Mouse (Mus musculus): ENCODE measurements at regions not wholly inside any gene's neighbourhood (a gene's known extent, or its start where the extent isn't known, plus 50 kb on each side); places are given as distances from the start of the nearest gene placed in this dataset.

DNA sequence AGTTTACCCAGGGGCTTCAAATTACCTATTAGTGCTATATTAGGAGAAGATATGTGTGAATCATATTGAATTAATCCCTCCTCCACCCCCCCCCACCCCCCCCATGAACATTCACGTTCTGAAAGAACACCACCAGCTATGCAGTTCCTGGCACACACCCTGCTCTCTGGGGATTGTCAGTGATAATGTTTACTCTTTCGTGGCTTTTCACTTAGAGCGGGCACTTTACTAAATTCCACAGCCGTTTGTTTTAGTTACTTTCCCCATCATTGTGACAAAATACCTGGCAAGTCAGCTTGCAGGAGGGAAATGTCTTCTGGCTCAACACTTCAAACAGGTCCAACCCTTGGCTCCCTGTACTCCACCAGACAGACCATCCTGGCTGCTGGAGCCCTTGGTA is 359.0 kb downstream of the Rps15a start:
- ATAC-seq, result no peak
- no peaks in the 10 kb centered on the region for H3K9me3 ChIP-seq (replicated peaks)
- peaks cover 17% of the 10 kb centered on the region for H3K4me1 ChIP-seq
- no peaks in the 10 kb centered on the region for H3K36me3 ChIP-seq
- no peak overlapping the region for H3K4me3 ChIP-seq
- no peak overlapping the region for H3K4me2 ChIP-seq
- 39% methylated on average over 4 of the region's 4 CpGs for WGBS (ENCODE audit: insufficient replicate concordance)
- H3K27ac ChIP-seq, result no peak overlapping the region
- no peaks in the 10 kb centered on the region for H3K27me3 ChIP-seq (replicated peaks)
- H3K9ac ChIP-seq, result no peak overlapping the region

GRCm38 (mm10) chr7:117755830-117756229 is 360.2 kb downstream of the Rps15a start:
- Histone ChIP-seq H3K9ac (no peak overlapping the region), H3K4me3 (no peak overlapping the region), H3K27me3 (replicated peaks) (no peaks in the 10 kb centered on the region), H3K27ac (no peak overlapping the region), H3K9me3 (replicated peaks) (no peaks in the 10 kb centered on the region), H3K36me3 (no peaks in the 10 kb centered on the region), H3K4me2 (no peak overlapping the region), H3K4me1 (peaks cover 19% of the 10 kb centered on the region)
- WGBS (ENCODE audit: insufficient replicate concordance), result 65% methylated on average over 5 of the region's 5 CpGs
- ATAC-seq, result no peak

- 74% methylated on average over 5 of the region's 5 CpGs for WGBS (ENCODE audit: insufficient replicate concordance)
- no peak overlapping the region for H3K4me3 ChIP-seq
- peaks cover 19% of the 10 kb centered on the region for H3K4me1 ChIP-seq
- H3K4me2 ChIP-seq, result 0 out of 2 replicates have a peak overlapping the region, but pooled peaks have one; percentile 3
- no peaks in the 10 kb centered on the region for H3K9me3 ChIP-seq (replicated peaks)
- H3K9ac ChIP-seq, result no peak overlapping the region
- no peak overlapping the region for H3K27ac ChIP-seq
- H3K36me3 ChIP-seq, result no peaks in the 10 kb centered on the region
- H3K27me3 ChIP-seq (replicated peaks), result no peaks in the 10 kb centered on the region
- no peak for ATAC-seq
Measured at GRCm38 (mm10) chr7:117753296-117753695, 362.7 kb downstream of the Rps15a start.

GRCm38 (mm10) chr7:117752302-117753185 is 363.4 kb downstream of the Rps15a start:
- Histone ChIP-seq H3K4me1 (peaks cover 19% of the 10 kb centered on the region), H3K4me3 (no peak overlapping the region), H3K9ac (no peak overlapping the region), H3K4me2 (peak overlapping the region; percentile 3; the same call in 1 of the 2 replicates), H3K27ac (0 out of 2 replicates have a peak overlapping the region, but pooled peaks have one; percentile 41), H3K36me3 (no peaks in the 10 kb centered on the region), H3K9me3 (replicated peaks) (no peaks in the 10 kb centered on the region), H3K27me3 (replicated peaks) (no peaks in the 10 kb centered on the region)
- WGBS (ENCODE audit: insufficient replicate concordance), result 34% methylated on average over 12 of the region's 12 CpGs
- peak; percentile 90 for ATAC-seq

GRCm38 (mm10) chr7:117747991-117748390 is 367.2 kb downstream of the Xylt1 start:
- H3K4me2 ChIP-seq, result no peak overlapping the region
- no peak overlapping the region for H3K27ac ChIP-seq
- no peak overlapping the region for H3K4me3 ChIP-seq
- no peak overlapping the region for H3K9ac ChIP-seq
- no peaks in the 10 kb centered on the region for H3K36me3 ChIP-seq
- H3K9me3 ChIP-seq (replicated peaks), result no peaks in the 10 kb centered on the region
- WGBS (ENCODE audit: insufficient replicate concordance), result 55% methylated on average over 4 of the region's 4 CpGs
- ATAC-seq, result no peak
- peaks cover 12% of the 10 kb centered on the region for H3K4me1 ChIP-seq
- no peaks in the 10 kb centered on the region for H3K27me3 ChIP-seq (replicated peaks)

DNA sequence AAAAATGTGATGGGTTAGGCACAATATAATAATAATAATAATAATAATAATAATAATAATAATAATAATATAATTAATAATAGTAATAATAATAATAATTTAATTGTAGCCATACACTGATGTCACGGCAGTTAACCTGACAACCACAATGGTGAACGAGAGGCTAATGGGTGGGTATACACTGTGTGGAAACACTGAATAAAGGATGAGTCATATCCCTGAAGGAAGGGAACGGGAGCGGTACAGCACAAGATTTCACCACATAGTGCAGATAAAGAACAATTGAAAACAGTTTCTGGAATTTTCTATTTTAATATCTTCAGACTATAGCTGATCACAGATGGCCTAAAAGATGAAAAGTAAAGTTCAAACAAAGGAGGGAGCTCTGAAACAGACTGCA is 365.6 kb downstream of the Xylt1 start:
- 62% methylated on average over 4 of the region's 4 CpGs for WGBS (ENCODE audit: insufficient replicate concordance)
- no peaks in the 10 kb centered on the region for H3K9me3 ChIP-seq (replicated peaks)
- no peak for ATAC-seq
- no peak overlapping the region for H3K4me3 ChIP-seq
- no peak overlapping the region for H3K9ac ChIP-seq
- no peaks in the 10 kb centered on the region for H3K36me3 ChIP-seq
- H3K27ac ChIP-seq, result no peak overlapping the region
- H3K27me3 ChIP-seq (replicated peaks), result no peaks in the 10 kb centered on the region
- no peak overlapping the region for H3K4me2 ChIP-seq
- no peaks in the 10 kb centered on the region for H3K4me1 ChIP-seq

DNA sequence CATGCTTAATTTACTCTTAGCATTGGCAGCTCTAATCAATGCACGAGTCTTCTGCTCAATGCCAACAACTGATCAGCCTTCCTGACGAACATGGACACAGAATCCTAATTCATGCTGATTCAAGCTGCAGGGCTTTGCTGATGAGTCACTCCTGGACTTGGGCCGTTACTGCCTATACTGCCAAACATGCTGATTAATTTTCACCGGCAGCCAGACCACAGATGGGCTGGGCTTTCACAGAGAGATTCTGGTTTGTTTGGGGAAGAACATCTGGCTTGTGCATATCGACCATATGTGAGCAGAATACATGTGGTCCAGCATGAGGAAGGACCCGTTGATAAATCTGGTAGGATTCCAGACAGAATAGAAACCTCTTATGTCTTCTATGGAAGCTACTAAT is 358.9 kb downstream of the Xylt1 start:
- H3K9ac ChIP-seq, result no peak overlapping the region
- H3K36me3 ChIP-seq, result no peaks in the 10 kb centered on the region
- H3K27me3 ChIP-seq (replicated peaks), result no peaks in the 10 kb centered on the region
- H3K4me1 ChIP-seq, result no peaks in the 10 kb centered on the region
- ATAC-seq, result no peak
- H3K9me3 ChIP-seq (replicated peaks), result no peaks in the 10 kb centered on the region
- H3K27ac ChIP-seq, result no peak overlapping the region
- H3K4me2 ChIP-seq, result no peak overlapping the region
- no peak overlapping the region for H3K4me3 ChIP-seq
- 54% methylated on average over 6 of the region's 6 CpGs for WGBS (ENCODE audit: insufficient replicate concordance)

- Histone ChIP-seq H3K9me3 (replicated peaks) (no peaks in the 10 kb centered on the region), H3K9ac (no peak overlapping the region), H3K4me2 (no peak overlapping the region), H3K36me3 (no peaks in the 10 kb centered on the region), H3K4me1 (no peaks in the 10 kb centered on the region), H3K27ac (no peak overlapping the region), H3K4me3 (no peak overlapping the region), H3K27me3 (replicated peaks) (no peaks in the 10 kb centered on the region)
- no peak for ATAC-seq
- WGBS (ENCODE audit: insufficient replicate concordance), result 57% methylated on average over 3 of the region's 3 CpGs
Measured at GRCm38 (mm10) chr7:117735699-117736020, 354.9 kb downstream of the Xylt1 start.

DNA sequence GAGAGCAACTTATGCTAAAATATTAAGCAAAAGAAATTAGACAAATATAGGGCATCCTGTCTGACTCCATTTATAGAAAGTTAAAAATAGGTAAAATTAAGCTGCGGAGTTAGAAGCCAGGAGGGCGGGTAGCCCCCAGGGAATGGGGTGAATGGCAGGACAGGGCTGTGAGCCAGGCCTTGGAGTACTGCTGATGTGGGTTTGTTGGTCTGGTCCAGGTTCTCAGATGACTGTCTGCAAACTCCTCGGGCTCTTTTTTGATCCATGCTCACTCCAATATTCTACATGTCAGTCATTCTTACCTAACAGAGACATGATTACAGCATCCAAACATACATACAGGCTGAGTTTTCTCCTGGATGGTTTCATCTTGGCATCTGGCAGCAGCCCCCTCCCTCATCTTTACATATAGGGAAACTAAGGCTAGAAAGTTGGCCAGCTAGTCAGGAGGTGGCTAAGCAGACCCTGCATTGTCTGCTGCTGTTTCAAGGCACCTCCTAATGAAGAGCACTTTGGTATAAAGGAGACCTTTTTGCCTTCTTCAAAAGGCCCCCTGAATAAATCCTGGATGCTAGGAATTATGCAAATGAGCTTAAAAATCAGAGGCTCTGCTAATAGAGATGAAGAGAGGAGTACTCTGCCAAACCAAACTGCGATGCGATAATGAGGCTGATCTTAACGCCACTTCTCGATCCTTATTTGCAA is 354.4 kb downstream of the Xylt1 start:
- Histone ChIP-seq H3K4me2 (no peak overlapping the region), H3K27me3 (replicated peaks) (no peaks in the 10 kb centered on the region), H3K9ac (no peak overlapping the region), H3K4me3 (no peak overlapping the region), H3K36me3 (no peaks in the 10 kb centered on the region), H3K4me1 (no peaks in the 10 kb centered on the region), H3K27ac (no peak overlapping the region), H3K9me3 (replicated peaks) (no peaks in the 10 kb centered on the region)
- WGBS (ENCODE audit: insufficient replicate concordance), result 69% methylated on average over 7 of the region's 7 CpGs
- ATAC-seq, result no peak

DNA sequence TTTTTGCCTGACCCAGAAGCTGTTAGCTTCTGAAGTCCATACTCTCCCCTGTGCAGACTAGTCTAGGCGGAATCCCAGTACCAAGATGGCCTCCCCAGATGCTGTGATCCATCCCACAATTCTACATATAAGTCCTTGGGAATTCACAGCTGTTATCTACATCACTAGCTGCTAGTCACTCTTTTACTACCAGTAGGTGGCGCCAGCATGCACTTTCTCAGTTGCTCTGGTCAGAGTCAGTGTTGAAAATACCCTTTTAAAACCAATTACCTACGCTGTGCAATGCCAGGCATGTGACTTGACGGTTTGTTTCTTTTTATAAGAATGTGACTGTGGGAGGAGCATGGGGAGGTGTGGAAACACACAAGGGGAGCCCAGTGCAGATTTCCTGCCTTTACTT is 348.3 kb downstream of the Xylt1 start:
- Histone ChIP-seq H3K27me3 (replicated peaks) (no peaks in the 10 kb centered on the region), H3K4me2 (no peak overlapping the region), H3K4me3 (no peak overlapping the region), H3K9me3 (replicated peaks) (peaks cover 5% of the 10 kb centered on the region; the same call in 1 of the 2 replicates), H3K4me1 (no peaks in the 10 kb centered on the region), H3K36me3 (no peaks in the 10 kb centered on the region), H3K9ac (no peak overlapping the region), H3K27ac (no peak overlapping the region)
- WGBS (ENCODE audit: insufficient replicate concordance), result 59% methylated on average over 4 of the region's 4 CpGs
- no peak for ATAC-seq

Measured in liver, embryonic 12.5 days (tissue).